Mouse (Mus musculus) testis, adult 2 months (tissue): ENCODE results near the gene Lman2l.

Source experiments
- CTCF ChIP-seq: fragments of 200-500 bp; IDR thresholded peaks from 2 replicates; pipeline ENCODE4 v1.5.1; 2012; ENCODE audit warnings: low read depth, mild to moderate bottlenecking, inconsistent platforms, low read length, moderate library complexity; ENCODE audit not compliant: control insufficient read depth, insufficient read depth, insufficient replicate concordance
- POLR2A ChIP-seq: fragments of 200-500 bp; IDR thresholded peaks from 2 replicates; pipeline ENCODE4 v1.6.1; 2012; ENCODE audit warnings: low read depth, mild to moderate bottlenecking, inconsistent platforms, low read length, moderate library complexity; ENCODE audit not compliant: control insufficient read depth

DNA sequence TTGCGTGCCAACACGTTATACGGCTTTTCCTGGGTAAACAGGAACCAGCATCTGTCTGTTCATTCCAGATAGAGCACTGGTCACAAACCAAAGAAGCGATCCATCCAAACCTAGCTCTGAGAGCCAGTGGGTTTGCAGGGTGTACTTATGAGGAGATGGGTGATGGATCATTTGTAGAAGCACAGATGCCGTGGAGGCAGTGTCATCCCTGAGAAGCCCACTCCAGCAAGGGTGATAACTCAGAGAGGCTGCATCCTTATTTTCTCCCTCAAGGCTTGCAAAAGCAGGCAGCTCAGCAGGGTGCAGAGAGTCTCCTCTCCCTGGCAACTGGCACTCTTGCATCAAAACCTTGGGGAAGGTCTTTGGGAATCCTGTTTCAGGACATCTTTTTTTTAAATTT is 13.1 kb upstream of the Lman2l start:
- TF ChIP-seq CTCF (no peak), POLR2A (no peak)
